Mouse (Mus musculus) cerebellum, adult 2 months (tissue): ENCODE measurements at regions not wholly inside any gene's neighbourhood (a gene's known extent, or its start where the extent isn't known, plus 50 kb on each side); places are given as distances from the start of the nearest gene placed in this dataset.

ENCODE experiments used
- DNase-seq, 2 experiments: peaks; one replicate each; pipeline ENCODE4 v3.0.0; 2021
- H3K27ac ChIP-seq: fragments of 200-500 bp; 2 replicates; pipeline ENCODE4 v1.5.1; 2012; ENCODE audit warnings: low read length, control low read depth, inconsistent platforms; ENCODE audit not compliant: insufficient read depth
- H3K27me3 ChIP-seq: fragments of 200-500 bp; 2 replicates; pipeline ENCODE4 v1.6.1; 2012; ENCODE audit warnings: inconsistent platforms, mild to moderate bottlenecking, low read length, moderate library complexity; ENCODE audit not compliant: control insufficient read depth, insufficient read depth
- H3K4me1 ChIP-seq: fragments of 200-500 bp; 2 replicates; pipeline ENCODE4 v1.6.1; 2011; ENCODE audit warnings: low read length; ENCODE audit not compliant: control insufficient read depth, insufficient read depth
- H3K4me3 ChIP-seq: fragments of 200-500 bp; replicated peaks from 2 replicates; pipeline ENCODE3; 2011; ENCODE audit warnings: mild to moderate bottlenecking, low read depth, low read length, control low read depth; ENCODE audit not compliant: insufficient read depth
- CTCF ChIP-seq: fragments of 200-500 bp; IDR thresholded peaks from 2 replicates; pipeline ENCODE4 v1.5.1; 2011; ENCODE audit warnings: low read depth, mild to moderate bottlenecking, control low read depth, low read length, moderate library complexity, borderline replicate concordance; ENCODE audit not compliant: insufficient read depth
- POLR2A ChIP-seq: fragments of 200-500 bp; IDR thresholded peaks from 2 replicates; pipeline ENCODE4 v1.6.1; 2011; ENCODE audit warnings: low read length, control low read depth, borderline replicate concordance; ENCODE audit not compliant: insufficient read depth
- WGBS: fragments of 180-500 bp; shearing (Covaris S2); methylation state at CpG from one replicate; pipeline ENCODE4 v1.1.7; 2018; 5-methylcytosine and 5-hydroxymethylcytosine counted together

DNA sequence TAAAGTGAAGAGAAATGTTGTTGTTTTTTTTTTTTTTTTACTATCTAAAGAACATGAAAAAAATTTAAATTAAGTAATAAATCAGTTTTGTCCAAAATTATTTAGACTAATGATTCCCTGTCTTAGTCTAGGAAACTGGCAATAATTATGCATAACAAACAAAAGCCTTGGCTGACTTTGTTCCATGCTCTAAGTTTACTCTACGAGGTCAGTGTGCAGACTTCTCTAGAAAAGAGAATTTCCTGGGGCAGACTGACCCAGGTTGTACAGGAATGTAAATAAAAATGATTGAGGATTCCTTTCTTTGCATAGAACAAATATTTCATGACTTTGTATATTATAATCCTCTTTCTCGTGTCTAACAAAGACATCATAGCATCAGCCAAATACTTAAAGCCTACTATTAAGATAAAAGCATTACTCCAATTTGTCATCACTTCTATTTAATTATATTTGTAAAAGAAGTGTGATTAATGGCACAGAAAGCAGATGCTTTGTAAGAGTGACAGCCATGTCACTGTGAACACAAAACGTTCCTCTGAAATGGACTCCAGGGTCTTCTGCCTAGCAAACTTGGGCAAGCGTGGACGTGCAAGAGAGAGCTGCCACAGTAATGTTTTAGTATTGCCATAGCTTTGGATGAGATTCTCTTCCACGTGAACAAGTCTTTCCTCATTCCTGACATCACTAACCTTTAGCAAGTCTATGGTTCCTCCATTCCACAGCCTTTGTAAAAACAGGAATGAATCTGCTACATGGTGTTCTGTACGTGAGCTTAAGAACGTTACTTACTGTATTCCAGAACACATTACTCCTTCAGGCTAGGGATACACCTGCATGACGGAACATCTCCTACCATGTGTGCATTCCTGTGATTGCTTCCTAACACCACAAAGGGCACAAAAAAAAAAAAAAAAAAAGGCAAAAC lies 172.6 kb downstream of the Nrip1 start:
- no peaks in the 10 kb centered on the region for H3K4me1 ChIP-seq
- DNase-seq, result no peak
- H3K27ac ChIP-seq, result no peak overlapping the region
- no peaks in the 10 kb centered on the region for H3K27me3 ChIP-seq
- 83% methylated on average over 9 of the region's 9 CpGs for WGBS
- H3K4me3 ChIP-seq, result no peak overlapping the region
- no peak for TF ChIP-seq POLR2A
- TF ChIP-seq CTCF, result no peak

DNA sequence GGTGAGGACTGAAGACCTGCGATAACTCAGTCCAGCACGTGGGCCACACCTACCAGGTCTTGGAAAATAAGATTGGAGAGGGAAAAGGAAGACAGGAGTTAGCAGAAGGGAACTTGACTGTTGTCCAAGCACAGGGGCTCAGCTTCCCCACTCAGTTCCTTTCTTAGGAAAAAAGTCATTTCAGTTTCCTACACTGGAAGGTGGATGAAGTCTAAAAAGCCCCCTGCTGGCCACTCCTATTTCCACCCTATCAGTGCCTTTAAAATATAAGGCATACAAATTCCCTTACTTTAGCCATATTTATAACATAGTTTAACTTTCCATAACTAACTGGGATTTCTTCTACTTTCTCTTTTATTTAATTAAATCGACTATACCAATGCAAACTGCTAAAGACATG lies 173.4 kb downstream of the Nrip1 start:
- no peak for DNase-seq
- H3K27ac ChIP-seq, result no peak overlapping the region
- H3K27me3 ChIP-seq, result no peaks in the 10 kb centered on the region
- no peak overlapping the region for H3K4me3 ChIP-seq
- 88% methylated on average over 3 of the region's 3 CpGs for WGBS
- H3K4me1 ChIP-seq, result no peaks in the 10 kb centered on the region
- no peak for TF ChIP-seq CTCF
- no peak for TF ChIP-seq POLR2A

DNA sequence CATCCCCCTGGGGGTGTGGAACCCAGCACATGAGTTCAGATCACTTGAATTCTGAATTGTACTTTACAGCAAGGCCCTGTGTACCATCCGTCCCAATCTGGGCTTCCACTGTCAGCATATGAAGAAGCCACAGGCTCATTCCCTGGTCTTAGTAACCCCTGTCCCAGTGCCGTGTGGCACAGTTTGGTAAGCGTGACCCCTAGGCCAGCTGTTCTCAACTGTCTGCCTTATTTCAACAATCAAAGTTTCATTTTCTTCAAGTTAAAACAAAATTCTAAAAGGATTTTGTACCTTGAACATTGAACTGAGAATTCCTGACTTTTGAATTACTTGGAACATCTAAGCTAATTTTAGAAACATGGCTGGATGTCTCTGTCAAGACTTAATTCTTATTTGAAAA lies 174.6 kb downstream of the Nrip1 start:
- WGBS, result 88% methylated on average over 3 of the region's 3 CpGs
- TF ChIP-seq CTCF, result no peak
- no peak for TF ChIP-seq POLR2A
- Histone ChIP-seq H3K27ac (no peak overlapping the region), H3K4me3 (no peak overlapping the region), H3K4me1 (no peaks in the 10 kb centered on the region), H3K27me3 (no peaks in the 10 kb centered on the region)
- DNase-seq, result no peak

DNA sequence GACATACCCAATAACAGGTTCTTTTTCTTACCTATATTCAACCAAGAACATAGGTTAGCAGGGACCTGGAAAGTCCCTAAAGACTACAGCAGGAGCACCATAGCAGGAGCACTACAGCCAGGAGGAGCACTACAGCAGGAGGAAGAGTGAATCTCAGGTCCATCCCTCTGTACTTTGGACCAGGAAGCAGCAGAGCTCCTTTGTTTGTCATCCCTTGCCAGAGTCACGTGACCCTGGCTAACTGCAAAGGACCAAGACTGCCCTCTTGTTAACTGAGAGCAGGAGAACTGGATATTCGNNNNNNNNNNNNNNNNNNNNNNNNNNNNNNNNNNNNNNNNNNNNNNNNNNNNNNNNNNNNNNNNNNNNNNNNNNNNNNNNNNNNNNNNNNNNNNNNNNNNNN lies 172.2 kb upstream of the Samsn1 start:
- H3K27me3 ChIP-seq, result no peaks in the 10 kb centered on the region
- DNase-seq, result no peak
- H3K27ac ChIP-seq, result no peak overlapping the region
- 81% methylated on average over 2 of the region's 2 CpGs for WGBS
- no peak overlapping the region for H3K4me3 ChIP-seq
- TF ChIP-seq POLR2A (no peak), CTCF (no peak)
- no peaks in the 10 kb centered on the region for H3K4me1 ChIP-seq

DNA sequence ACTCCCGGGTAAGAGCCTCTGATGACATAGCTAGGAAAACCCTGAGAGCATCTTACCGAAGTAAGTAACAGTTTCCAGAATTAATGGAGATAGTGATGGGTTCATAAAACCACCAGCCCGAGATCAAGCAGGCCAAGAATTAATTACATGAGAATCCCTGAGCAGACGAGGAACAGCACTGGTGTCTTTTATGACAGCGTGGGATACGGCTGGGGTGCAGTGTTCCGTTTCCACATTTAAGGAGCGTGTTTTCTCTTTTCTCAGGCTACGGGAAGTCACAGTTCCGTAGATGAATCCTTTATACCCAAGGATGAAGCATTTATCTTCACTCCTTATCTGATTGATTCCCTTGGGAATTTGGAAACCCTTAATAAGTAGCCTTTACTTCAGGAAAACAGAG lies 169.1 kb upstream of the Samsn1 start:
- 95% methylated on average over 10 of the region's 10 CpGs for WGBS
- no peaks in the 10 kb centered on the region for H3K27me3 ChIP-seq
- H3K27ac ChIP-seq, result no peak overlapping the region
- DNase-seq, result no peak
- no peak overlapping the region for H3K4me3 ChIP-seq
- TF ChIP-seq POLR2A (no peak), CTCF (no peak)
- no peaks in the 10 kb centered on the region for H3K4me1 ChIP-seq

DNA sequence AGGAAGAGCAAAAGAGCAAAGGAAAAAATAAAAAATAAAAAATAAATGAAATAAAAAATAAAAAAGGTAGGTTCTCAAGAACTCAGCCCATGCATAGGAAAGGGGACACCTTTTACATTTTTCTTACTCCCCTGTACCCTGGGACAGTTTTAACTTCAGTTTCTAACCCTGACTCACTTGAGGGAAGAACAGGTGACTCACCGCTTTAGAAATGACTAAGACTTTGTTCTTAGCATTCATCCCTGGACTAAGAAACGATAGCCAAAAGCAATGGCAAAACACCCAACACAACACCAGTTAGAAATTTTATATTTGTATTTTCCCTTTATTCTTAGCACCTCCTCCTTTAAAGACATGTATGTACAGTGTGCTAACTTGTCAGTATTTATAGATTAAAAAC lies 161.5 kb upstream of the Samsn1 start:
- Histone ChIP-seq H3K4me1 (no peaks in the 10 kb centered on the region), H3K27me3 (no peaks in the 10 kb centered on the region), H3K27ac (no peak overlapping the region), H3K4me3 (no peak overlapping the region)
- TF ChIP-seq POLR2A (no peak), CTCF (no peak)
- no peak for DNase-seq
- 83% methylated on average over 2 of the region's 2 CpGs for WGBS

DNA sequence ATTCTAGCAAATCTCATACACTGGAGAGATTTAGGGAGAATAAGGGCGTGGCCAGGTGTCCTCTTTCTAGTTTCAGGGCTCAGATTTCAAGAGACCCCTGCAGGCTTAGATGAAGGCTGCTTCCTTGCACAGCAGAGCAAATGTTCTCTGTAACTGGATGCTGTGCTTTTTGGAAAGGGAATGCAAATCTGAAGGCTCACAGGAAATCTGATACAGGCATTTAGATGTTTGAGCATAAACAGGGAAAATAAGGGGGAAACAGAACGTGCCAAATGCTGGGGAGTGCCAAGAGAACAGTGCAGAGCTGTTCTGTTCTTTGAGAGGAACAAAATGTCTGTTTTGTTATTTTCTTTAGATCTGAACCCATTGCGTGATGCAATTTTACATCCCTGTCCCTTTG lies 161.0 kb upstream of the Samsn1 start:
- TF ChIP-seq CTCF, result no peak
- no peak for TF ChIP-seq POLR2A
- H3K4me1 ChIP-seq, result no peaks in the 10 kb centered on the region
- H3K27ac ChIP-seq, result no peak overlapping the region
- 39% methylated on average over 3 of the region's 3 CpGs for whole genome bisulfite sequencing
- no peaks in the 10 kb centered on the region for H3K27me3 ChIP-seq
- no peak for DNase-seq
- H3K4me3 ChIP-seq, result no peak overlapping the region

DNA sequence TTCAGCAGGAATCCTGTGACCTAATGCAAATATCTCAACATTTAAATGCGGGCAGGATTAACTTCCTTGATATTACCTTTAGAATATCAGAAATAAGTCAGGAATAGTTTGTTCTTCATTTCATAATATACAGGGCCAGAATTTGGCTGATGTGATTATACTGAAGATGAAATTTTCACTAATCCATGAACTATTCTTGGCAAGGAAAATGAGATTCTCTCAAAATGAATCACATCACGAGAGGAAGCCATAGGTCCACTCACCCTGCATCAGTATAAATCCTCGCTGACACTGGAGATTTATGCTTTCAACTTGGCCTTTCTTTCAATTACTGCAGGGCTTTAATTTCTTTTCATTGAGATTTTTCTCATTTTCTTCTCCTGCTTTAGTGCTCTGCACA lies 159.5 kb upstream of the Samsn1 start:
- TF ChIP-seq CTCF, result no peak
- no peak for TF ChIP-seq POLR2A
- no peak overlapping the region for H3K27ac ChIP-seq
- 72% methylated on average over 3 of the region's 3 CpGs for WGBS
- DNase-seq, result no peak
- no peaks in the 10 kb centered on the region for H3K4me1 ChIP-seq
- H3K27me3 ChIP-seq, result no peaks in the 10 kb centered on the region
- no peak overlapping the region for H3K4me3 ChIP-seq
